Mouse (Mus musculus): ENCODE results near the gene Hist1h3c. TPM values are rescaled to one million over a fixed set of nuclear protein-coding genes. Genes with fewer than 3 reads are reported as not detected.
"Not testable (repeated sequence)": the region's sequence is repeated elsewhere in the genome, so short reads cannot be mapped to it uniquely, and the experiment has no call there.

Hist1h3c gene
- polyA plus RNA-seq, 1 experiment from 2014 or later, result 11.3 TPM

GRCm38 (mm10) chr13:23709714-23710373 is 35.6 kb downstream of the Hist1h3c start:
- no peak for TF ChIP-seq CTCF (IDR thresholded peaks at IDR 0.05; ENCODE audit: low read depth)
- peak; percentile 17; the same call in 1 of the 2 replicates for ATAC-seq (ENCODE audit: insufficient read depth)

GRCm38 (mm10) chr13:23708654-23709053 is 36.7 kb downstream of the Hist1h3c start:
- H3K4me3 ChIP-seq (ENCODE audit: low read depth, low read length), result no peak overlapping the region
- DNase-seq, result no peak
- no peak overlapping the region for H3K27ac ChIP-seq (ENCODE audit: low read depth)
- ATAC-seq (ENCODE audit: insufficient read depth), result no peak
- H3K36me3 ChIP-seq (ENCODE audit: insufficient read depth), result no peaks in the 10 kb centered on the region
- no peaks in the 10 kb centered on the region for H3K27me3 ChIP-seq (ENCODE audit: insufficient read depth, low read length)
- WGBS, result 57% methylated on average over 4 of the region's 4 CpGs
- H3K9me3 ChIP-seq (ENCODE audit: low read depth, low read length), result no peaks in the 10 kb centered on the region
- no peak for TF ChIP-seq CTCF (IDR thresholded peaks at IDR 0.05; ENCODE audit: low read depth)
- no peaks in the 10 kb centered on the region; the same call in 1 of the 2 replicates for H3K4me1 ChIP-seq (ENCODE audit: insufficient read depth)
- H3K9ac ChIP-seq, result no peak overlapping the region
- H3K4me2 ChIP-seq, result no peak overlapping the region

More at GRCm38 (mm10) chr13:23709714-23710373, 35.6 kb downstream of the Hist1h3c start:
- 34% methylated on average over 12 of the region's 15 CpGs for WGBS
- H3K27me3 ChIP-seq (ENCODE audit: insufficient read depth, low read length), result no peaks in the 10 kb centered on the region
- peak overlapping the region; percentile 80 for H3K4me2 ChIP-seq
- no peaks in the 10 kb centered on the region; the same call in 1 of the 2 replicates for H3K4me1 ChIP-seq (ENCODE audit: insufficient read depth)
- DNase-seq, result no peak
- H3K36me3 ChIP-seq (ENCODE audit: insufficient read depth), result no peaks in the 10 kb centered on the region
- peak overlapping the region; percentile 18; the same call in 1 of the 2 replicates for H3K27ac ChIP-seq (ENCODE audit: low read depth)
- no peaks in the 10 kb centered on the region for H3K9me3 ChIP-seq (ENCODE audit: low read depth, low read length)
- peak overlapping the region; percentile 41 for H3K4me3 ChIP-seq (ENCODE audit: low read depth, low read length)
- peak overlapping the region; percentile 61 for H3K9ac ChIP-seq

- DNase-seq (no peak), ATAC-seq (ENCODE audit: insufficient read depth) (no peak)
- Histone ChIP-seq H3K36me3 (ENCODE audit: insufficient read depth) (no peaks in the 10 kb centered on the region), H3K27ac (ENCODE audit: low read depth) (no peak overlapping the region), H3K27me3 (ENCODE audit: insufficient read depth, low read length) (no peaks in the 10 kb centered on the region), H3K9me3 (ENCODE audit: low read depth, low read length) (no peaks in the 10 kb centered on the region), H3K9ac (no peak overlapping the region), H3K4me3 (ENCODE audit: low read depth, low read length) (no peak overlapping the region), H3K4me2 (no peak overlapping the region), H3K4me1 (ENCODE audit: insufficient read depth) (no peaks in the 10 kb centered on the region; the same call in 1 of the 2 replicates)
- 87% methylated on average over 4 of the region's 4 CpGs for WGBS
- no peak for TF ChIP-seq CTCF (IDR thresholded peaks at IDR 0.05; ENCODE audit: low read depth)
Measured at GRCm38 (mm10) chr13:23708041-23708440, 37.4 kb downstream of the Hist1h3c start.

- no peak overlapping the region for H3K4me2 ChIP-seq
- 94% methylated on average over 12 of the region's 12 CpGs for WGBS
- H3K4me3 ChIP-seq (ENCODE audit: low read depth, low read length), result no peak overlapping the region
- DNase-seq, result no peak
- H3K27me3 ChIP-seq (ENCODE audit: insufficient read depth, low read length), result no peaks in the 10 kb centered on the region
- ATAC-seq (ENCODE audit: insufficient read depth), result no peak
- no peak overlapping the region for H3K27ac ChIP-seq (ENCODE audit: low read depth)
- no peak overlapping the region for H3K9ac ChIP-seq
- TF ChIP-seq CTCF (IDR thresholded peaks at IDR 0.05; ENCODE audit: low read depth), result no peak
- no peaks in the 10 kb centered on the region; the same call in 1 of the 2 replicates for H3K4me1 ChIP-seq (ENCODE audit: insufficient read depth)
- no peaks in the 10 kb centered on the region for H3K36me3 ChIP-seq (ENCODE audit: insufficient read depth)
- H3K9me3 ChIP-seq (ENCODE audit: low read depth, low read length), result no peaks in the 10 kb centered on the region
Measured at GRCm38 (mm10) chr13:23706771-23707170, 38.6 kb downstream of the Hist1h3c start.

GRCm38 (mm10) chr13:23705751-23706356 is 39.5 kb downstream of the Hist1h3c start:
- no peak for DNase-seq

GRCm38 (mm10) chr13:23702801-23703200 is 42.6 kb downstream of the Hist1h3c start:
- not testable (repeated sequence) for H3K4me1 ChIP-seq (ENCODE audit: insufficient read depth); H3K4me3 ChIP-seq (ENCODE audit: low read depth, low read length); H3K4me2 ChIP-seq; ATAC-seq (ENCODE audit: insufficient read depth); DNase-seq; H3K27me3 ChIP-seq (ENCODE audit: insufficient read depth, low read length); H3K9ac ChIP-seq; H3K9me3 ChIP-seq (ENCODE audit: low read depth, low read length); H3K27ac ChIP-seq (ENCODE audit: low read depth); H3K36me3 ChIP-seq (ENCODE audit: insufficient read depth)
- WGBS, result 78% methylated on average over 2 of the region's 2 CpGs

More at GRCm38 (mm10) chr13:23705751-23706356, 39.5 kb downstream of the Hist1h3c start:
- Histone ChIP-seq H3K4me1 (ENCODE audit: insufficient read depth) (no peaks in the 10 kb centered on the region; the same call in 1 of the 2 replicates), H3K36me3 (ENCODE audit: insufficient read depth) (no peaks in the 10 kb centered on the region), H3K9ac (no peak overlapping the region), H3K27ac (ENCODE audit: low read depth) (no peak overlapping the region), H3K4me2 (no peak overlapping the region), H3K27me3 (ENCODE audit: insufficient read depth, low read length) (no peaks in the 10 kb centered on the region), H3K4me3 (ENCODE audit: low read depth, low read length) (no peak overlapping the region), H3K9me3 (ENCODE audit: low read depth, low read length) (no peaks in the 10 kb centered on the region)
- no peak for ATAC-seq (ENCODE audit: insufficient read depth)
- WGBS, result 89% methylated on average over 7 of the region's 7 CpGs
- no peak for TF ChIP-seq CTCF (IDR thresholded peaks at IDR 0.05; ENCODE audit: low read depth)

- ATAC-seq (ENCODE audit: insufficient read depth), result no peak
Measured at GRCm38 (mm10) chr13:23702220-23702619, 43.2 kb downstream of the Hist1h3c start.

More at GRCm38 (mm10) chr13:23702220-23702619, 43.2 kb downstream of the Hist1h3c start:
- no peak overlapping the region for H3K9ac ChIP-seq
- no peaks in the 10 kb centered on the region for H3K9me3 ChIP-seq (ENCODE audit: low read depth, low read length)
- H3K4me2 ChIP-seq, result no peak overlapping the region
- no peaks in the 10 kb centered on the region for H3K27me3 ChIP-seq (ENCODE audit: insufficient read depth, low read length)
- no peak for DNase-seq
- no peak overlapping the region for H3K27ac ChIP-seq (ENCODE audit: low read depth)
- TF ChIP-seq CTCF (IDR thresholded peaks at IDR 0.05; ENCODE audit: low read depth), result no peak
- no peaks in the 10 kb centered on the region; the same call in 1 of the 2 replicates for H3K4me1 ChIP-seq (ENCODE audit: insufficient read depth)
- H3K36me3 ChIP-seq (ENCODE audit: insufficient read depth), result no peaks in the 10 kb centered on the region
- no peak overlapping the region for H3K4me3 ChIP-seq (ENCODE audit: low read depth, low read length)
- 74% methylated on average over 4 of the region's 4 CpGs for WGBS

All from lung, embryonic 14.5 days (tissue).